Mouse (Mus musculus) megakaryocyte, adult 5-6 weeks (primary cell): ENCODE measurements at regions not wholly inside any gene's neighbourhood (a gene's known extent, or its start where the extent isn't known, plus 50 kb on each side); places are given as distances from the start of the nearest gene placed in this dataset.
"Not testable (repeated sequence)": the region's sequence is repeated elsewhere in the genome, so short reads cannot be mapped to it uniquely, and the experiment has no call there.

Source experiments
- ATAC-seq: 2 replicates; pipeline ENCODE4 v1.8.0; 2016; ENCODE audit warnings: mild to moderate bottlenecking, inconsistent platforms; ENCODE audit not compliant: poor library complexity, severe bottlenecking

GRCm38 (mm10) chr10:51397016-51397415 is 83.4 kb upstream of the Gm49339 start:
- not testable (repeated sequence) for ATAC-seq

DNA sequence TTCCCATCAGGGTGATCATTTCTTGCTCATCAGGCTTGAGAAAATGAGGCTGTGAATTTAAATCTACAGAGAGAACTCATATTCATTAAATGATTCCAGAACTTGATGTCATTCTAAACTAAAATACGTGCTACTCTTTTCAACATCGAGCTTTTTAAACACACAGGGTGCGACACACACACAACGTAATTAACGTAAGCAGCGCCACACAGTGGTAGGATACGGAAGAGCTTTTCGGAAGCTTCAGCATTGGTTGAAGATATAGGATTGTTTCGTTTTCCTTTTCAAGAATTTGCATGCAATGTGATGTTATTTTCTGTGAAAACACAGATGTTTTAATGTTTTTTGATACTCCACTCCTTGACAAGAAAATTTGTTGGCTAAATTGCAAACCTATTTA is 75.3 kb upstream of the Gm49339 start:
- peak; percentile 98 for ATAC-seq

GRCm38 (mm10) chr10:51412795-51413194 is 67.6 kb upstream of the Gm49339 start:
- ATAC-seq: no peak

GRCm38 (mm10) chr10:51414512-51414911 is 65.9 kb upstream of the Gm49339 start:
- peak; percentile 60 for ATAC-seq

DNA sequence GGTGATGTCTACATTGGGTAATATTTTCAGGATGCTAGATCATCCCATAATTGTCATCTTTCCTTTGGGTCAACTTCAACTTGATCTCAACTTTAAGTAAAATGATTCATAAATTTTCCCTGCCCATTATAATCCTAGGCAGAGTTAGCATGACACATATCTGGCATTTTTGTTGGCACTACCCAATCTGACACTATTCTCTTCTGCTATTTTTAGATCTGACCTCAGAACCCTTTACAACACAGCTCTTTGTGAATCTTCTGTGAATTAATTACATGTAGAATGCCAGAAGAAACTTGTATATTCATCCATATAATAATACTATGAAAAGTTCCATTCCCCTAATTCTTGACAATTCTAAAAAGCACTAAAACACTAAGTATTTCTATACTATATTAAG is 63.7 kb upstream of the Gm49339 start:
- no peak for ATAC-seq

GRCm38 (mm10) chr10:51417221-51417911 is 63.0 kb upstream of the Gm49339 start:
- no peak for ATAC-seq

DNA sequence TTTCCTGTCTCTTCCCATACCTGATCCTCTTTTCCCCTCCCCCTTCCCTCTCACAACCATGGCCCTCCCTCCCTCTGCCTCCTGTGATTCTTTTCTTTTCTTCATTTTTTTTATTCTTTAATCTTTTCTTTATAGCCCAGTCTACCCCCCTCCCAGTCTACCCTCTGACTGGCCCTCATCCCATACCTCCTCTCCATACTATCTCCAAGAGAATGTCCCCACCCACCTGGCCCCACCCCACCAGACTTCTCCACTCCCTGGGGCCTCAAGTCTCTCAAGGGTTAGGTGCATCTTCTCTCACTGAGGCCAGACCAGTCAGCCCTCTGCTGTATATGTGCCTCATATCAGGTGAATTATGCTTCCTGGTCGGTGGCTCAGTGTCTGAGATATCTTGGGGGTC is 61.9 kb upstream of the Gm49339 start:
- no peak for ATAC-seq

DNA sequence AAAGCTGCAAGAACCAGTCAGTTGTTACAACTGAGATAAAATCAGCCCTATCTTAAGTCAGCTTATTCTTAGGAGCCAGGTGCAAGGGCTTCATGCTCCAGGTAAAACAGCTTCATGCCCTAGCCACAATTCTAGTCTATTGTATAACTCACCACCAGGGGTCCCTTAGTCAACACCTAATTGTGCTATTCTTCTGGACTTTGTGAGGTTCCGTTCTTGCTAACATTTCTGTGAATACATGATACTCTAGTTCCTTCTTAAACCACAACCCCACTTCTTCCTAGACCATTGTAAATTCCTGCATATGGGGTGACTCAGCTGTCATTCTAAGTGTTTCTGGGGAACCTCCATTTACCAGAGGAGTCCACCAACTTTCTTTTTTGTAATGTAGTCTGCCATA is 57.9 kb upstream of the Gm49339 start:
- peak; percentile 98 for ATAC-seq
